Mouse (Mus musculus) Patski (cell line): Measurements from ENCODE around the gene Gli2. TPM values are rescaled to one million over a fixed set of nuclear protein-coding genes. Genes with fewer than 3 reads are reported as not detected.

ENCODE experiments used
- ATAC-seq: fragments of 100-300 bp; one replicate; pipeline ENCODE4 v1.8.0; 2021
- CTCF ChIA-PET: fragments of 350-600 bp; sonication (Branson Sonifier 250); formaldehyde crosslinking; loops from one replicate; lab custom pipeline; 2022; ENCODE audit warnings: inconsistent platforms; lab: Charles Lee
- POLR2A ChIA-PET: fragments of 350-600 bp; sonication (Branson Sonifier 250); formaldehyde crosslinking; loops from one replicate; lab custom pipeline; 2022; ENCODE audit warnings: antibody characterized with exemption, inconsistent platforms; lab: Charles Lee
- DNase-seq: peaks from one replicate; pipeline ENCODE4 v3.0.0-alpha.2; 2011; ENCODE audit warnings: low read depth, low spot score
- H3K27me3 ChIP-seq: fragments of 371-371 bp; one replicate; pipeline ENCODE4 v1.5.1; 2021
- CTCF ChIP-seq: fragments of 100-300 bp; IDR thresholded peaks from one replicate; pipeline ENCODE4 v1.5.1; 2021
- in situ Hi-C: fragments of 300-500 bp; cut with MboI; formaldehyde crosslinking; loops from 3 replicates; pipeline ENCODE4 v1.11.1; 2018; ENCODE audit warnings: low pct_unique_long_range_greater_than_20kb, mixed read lengths
- polyA plus RNA-seq: library from polyadenylated mRNA; unstranded; gene quantifications from one replicate; pipeline ENCODE4 v1.2.3, GENCODE M21; 2021

Gene Gli2
- polyA plus RNA-seq = 2.7 TPM

DNA sequence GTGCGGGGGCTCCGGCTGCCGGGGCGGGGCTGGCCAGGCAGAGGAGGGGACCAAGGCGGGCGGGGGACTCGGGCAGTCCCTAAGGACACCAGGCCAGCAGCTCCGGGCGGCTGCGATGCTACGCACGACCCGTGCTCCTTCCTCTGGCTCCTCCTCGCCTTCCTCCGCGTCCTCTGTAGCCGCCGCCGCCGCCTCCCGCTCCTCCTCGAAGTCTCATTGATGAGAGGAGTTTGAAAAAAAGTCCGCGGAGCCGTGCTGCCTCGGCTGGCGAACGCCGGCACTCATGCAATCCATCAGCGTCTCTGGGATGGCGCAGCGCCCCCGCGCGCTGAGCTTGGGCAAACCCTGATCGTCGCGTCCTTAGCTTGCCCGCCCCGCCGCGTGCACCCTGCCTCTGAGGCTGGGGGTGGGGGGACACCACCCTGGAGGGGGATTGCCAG, at the start of gene Gli2:
Gli2 (minus strand) TSS at position 218 of the 440 bp plus-strand sequence.
- no peak for DNase-seq
- ChIA-PET POLR2A (interaction anchor here (0.7 to 1.2 kb wide), 2 partner anchors 163 to 277 kb away, joined by 3 read pairs; no protein-coding TSS in a partner anchor), CTCF (interaction anchor here (0.8 to 2.1 kb wide), 13 partner anchors 10 to 285 kb away, joined by 3 to 9 read pairs (median 3); no protein-coding TSS in a partner anchor)
- no peak for TF ChIP-seq CTCF
- peak; percentile 89 for ATAC-seq
- peaks cover 3% of the 10 kb centered on the region for H3K27me3 ChIP-seq
- in situ Hi-C loops = loop anchor here (25.0 kb wide), 1 partner anchor 716 kb away; no protein-coding TSS in a partner anchor

DNA sequence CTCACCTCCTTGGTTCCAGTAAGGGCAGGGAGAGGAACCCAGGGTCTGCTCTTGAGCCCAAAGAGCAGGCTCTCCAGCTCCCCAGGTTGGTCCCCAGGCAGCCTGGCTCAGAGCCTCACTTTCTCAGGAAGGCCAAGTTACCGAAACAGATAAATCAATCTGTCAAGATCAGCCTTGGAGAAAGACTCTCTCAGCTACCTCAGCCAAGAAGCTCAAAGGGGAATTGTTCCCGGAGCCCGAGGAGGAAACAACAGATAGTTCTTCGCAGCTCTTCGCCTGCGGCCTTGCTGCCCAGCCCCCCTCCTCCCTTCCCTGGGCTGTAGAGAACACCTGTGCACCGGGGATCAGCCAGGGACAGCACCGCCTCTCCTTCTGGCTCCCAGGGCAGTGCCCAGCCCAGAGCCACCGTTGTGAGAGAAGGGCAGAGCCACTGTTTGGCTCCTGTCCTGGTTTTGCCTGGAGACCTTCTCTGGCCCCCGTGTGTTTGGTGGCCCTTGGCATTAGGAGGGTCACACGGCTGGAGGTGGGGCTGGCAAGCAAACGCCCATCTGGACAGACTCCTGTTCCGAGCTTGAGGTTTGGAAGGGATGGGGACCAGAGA, 44.6 kb upstream of the Gli2 start:
- DNase-seq = no peak
- in situ Hi-C loops = loop anchor here (25.0 kb wide), 1 partner anchor 814 kb away; the partner anchor contains the start of gene Tmem177
- TF ChIP-seq CTCF = no peak
- CTCF ChIA-PET = no interaction called here
- H3K27me3 ChIP-seq = no peaks in the 10 kb centered on the region
- POLR2A ChIA-PET = interaction anchor here (0.5 kb wide), 1 partner anchor 317 kb away, joined by 3 read pairs; no protein-coding TSS in a partner anchor
- no peak for ATAC-seq

DNA sequence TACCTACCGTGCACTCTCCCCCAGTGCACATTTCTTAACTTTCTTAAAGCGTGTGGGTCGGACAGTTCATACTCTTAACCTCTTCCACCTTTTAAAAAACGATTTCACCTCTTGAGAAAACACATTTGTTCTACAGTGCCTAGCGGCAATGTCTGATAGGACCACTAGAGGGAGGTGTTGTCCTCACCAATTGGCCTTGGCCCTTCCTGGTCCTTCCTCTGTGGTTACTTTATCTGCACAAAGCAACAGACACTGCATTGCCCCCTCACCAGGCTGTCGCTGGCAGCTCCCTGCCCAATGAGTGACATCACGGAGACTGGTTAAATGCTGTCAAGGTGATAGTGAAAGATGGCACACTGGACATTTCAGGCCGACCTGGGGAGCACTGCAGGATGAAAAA, 40.3 kb upstream of the Gli2 start:
- CTCF ChIA-PET = interaction anchor here (1.1 kb wide), 1 partner anchor 362 kb away, joined by 3 read pairs; no protein-coding TSS in a partner anchor
- POLR2A ChIA-PET = no interaction called here
- peak; percentile 44 for ATAC-seq
- in situ Hi-C loops = loop anchor here (5.0 to 25.0 kb wide), 2 partner anchors 329 to 819 kb away; partner anchors contain the start of genes Inhbb and Tmem177
- no peaks in the 10 kb centered on the region for H3K27me3 ChIP-seq
- no peak for DNase-seq
- peak; percentile 85 for TF ChIP-seq CTCF

DNA sequence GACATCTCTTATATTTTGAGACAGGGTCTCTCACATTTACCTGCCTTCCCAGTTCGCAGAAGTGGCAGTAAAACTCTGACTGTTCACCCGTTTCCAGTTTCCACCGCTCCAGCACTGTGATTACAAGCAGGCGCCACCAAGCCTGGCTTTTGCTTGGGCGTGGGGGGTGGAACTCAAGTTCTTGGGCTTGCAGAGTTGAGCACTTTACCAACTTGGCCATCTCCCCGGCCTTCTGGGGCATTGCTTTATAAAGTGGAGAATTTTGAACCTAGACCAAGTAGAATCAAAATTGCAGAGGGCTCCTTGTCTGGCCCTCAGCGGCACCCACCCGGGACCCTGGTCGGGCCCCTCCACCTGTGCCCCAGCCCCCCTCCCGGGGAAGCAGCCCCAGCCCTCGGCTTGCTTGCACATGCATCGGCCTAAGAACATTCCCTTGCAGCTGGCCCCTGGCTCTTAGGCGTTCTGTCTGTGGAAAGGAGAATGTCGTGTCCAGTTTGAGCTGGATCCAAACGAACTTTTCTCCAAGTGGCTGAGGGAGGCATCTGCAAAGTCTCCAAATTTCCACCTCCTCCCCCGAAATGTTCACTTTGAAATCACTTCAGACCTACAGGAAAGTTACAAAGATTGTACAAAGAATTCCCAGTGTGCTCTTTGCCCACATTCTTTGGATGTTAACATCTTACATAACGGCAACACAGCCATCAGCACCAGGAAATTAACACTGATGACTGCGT, 36.6 kb upstream of the Gli2 start:
- no peak for DNase-seq
- no peaks in the 10 kb centered on the region for H3K27me3 ChIP-seq
- in situ Hi-C loops = loop anchor here (5.0 to 25.0 kb wide), 4 partner anchors 332 to 822 kb away; partner anchors contain the start of genes Inhbb and Tmem177
- no peak for ATAC-seq
- CTCF ChIA-PET = interaction anchor here (1.4 kb wide), 1 partner anchor 373 kb away, joined by 6 read pairs; no protein-coding TSS in a partner anchor
- TF ChIP-seq CTCF = no peak
- POLR2A ChIA-PET = interaction anchor here (0.6 kb wide), 2 partner anchors 370 to 377 kb away, joined by 3 to 8 read pairs; no protein-coding TSS in a partner anchor

DNA sequence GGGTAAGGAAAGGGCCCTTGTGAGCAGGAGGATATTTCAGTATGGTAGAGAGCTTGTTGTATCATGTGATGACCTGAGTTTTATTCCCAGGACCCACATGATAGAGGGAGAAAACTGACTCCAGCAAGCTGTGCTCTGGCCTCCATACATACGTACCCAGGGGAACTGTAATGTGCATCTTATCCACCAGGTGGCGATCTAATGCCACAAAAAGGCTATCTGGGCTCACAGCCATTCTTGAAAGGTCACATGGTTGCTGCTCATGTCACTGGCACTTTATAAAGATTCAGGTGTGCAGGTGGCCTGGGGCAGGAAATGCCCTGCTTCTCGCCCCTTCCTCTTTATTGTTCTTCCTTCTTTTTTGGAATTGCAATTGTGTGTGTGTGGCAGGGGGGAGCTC, 34.1 kb upstream of the Gli2 start:
- H3K27me3 ChIP-seq = no peaks in the 10 kb centered on the region
- ChIA-PET CTCF (interaction anchor here (1.3 to 7.7 kb wide), 9 partner anchors 9 to 588 kb away, joined by 3 to 99 read pairs (median 5); no protein-coding TSS in a partner anchor), POLR2A (interaction anchor here (0.6 kb wide), 1 partner anchor 366 kb away, joined by 6 read pairs; no protein-coding TSS in a partner anchor)
- in situ Hi-C loops = loop anchor here (5.0 to 25.0 kb wide), 3 partner anchors 375 to 825 kb away; partner anchors contain the start of gene Tmem177
- peak; percentile 89 for TF ChIP-seq CTCF
- DNase-seq (no peak), ATAC-seq (peak; percentile 22)

DNA sequence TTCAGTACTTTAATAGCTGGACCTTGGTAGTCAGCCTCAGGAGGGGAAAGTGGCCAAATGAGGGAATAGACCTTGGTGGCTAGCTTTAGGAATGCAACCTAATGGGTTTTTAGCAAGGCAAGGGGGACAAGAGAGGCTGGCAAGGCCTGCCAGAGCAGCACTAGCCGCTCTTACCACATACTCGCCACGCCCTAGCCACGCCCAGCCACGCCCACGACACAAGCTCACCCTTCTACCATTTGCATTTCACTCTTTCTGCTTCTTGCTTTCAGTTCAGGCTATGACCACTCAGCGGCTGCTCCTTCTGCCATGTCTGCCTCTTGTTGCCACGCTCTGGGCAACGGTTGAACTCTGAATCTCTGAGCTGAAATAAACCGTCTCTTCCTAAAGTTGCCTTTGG, 32.4 kb upstream of the Gli2 start:
- CTCF ChIA-PET = interaction anchor here (1.2 to 7.7 kb wide), 6 partner anchors 22 to 589 kb away, joined by 3 to 99 read pairs (median 7); no protein-coding TSS in a partner anchor
- no peak for ATAC-seq
- no peaks in the 10 kb centered on the region for H3K27me3 ChIP-seq
- POLR2A ChIA-PET = no interaction called here
- TF ChIP-seq CTCF = no peak
- DNase-seq = no peak
- in situ Hi-C loops = loop anchor here (5.0 to 25.0 kb wide), 3 partner anchors 377 to 827 kb away; partner anchors contain the start of gene Tmem177

DNA sequence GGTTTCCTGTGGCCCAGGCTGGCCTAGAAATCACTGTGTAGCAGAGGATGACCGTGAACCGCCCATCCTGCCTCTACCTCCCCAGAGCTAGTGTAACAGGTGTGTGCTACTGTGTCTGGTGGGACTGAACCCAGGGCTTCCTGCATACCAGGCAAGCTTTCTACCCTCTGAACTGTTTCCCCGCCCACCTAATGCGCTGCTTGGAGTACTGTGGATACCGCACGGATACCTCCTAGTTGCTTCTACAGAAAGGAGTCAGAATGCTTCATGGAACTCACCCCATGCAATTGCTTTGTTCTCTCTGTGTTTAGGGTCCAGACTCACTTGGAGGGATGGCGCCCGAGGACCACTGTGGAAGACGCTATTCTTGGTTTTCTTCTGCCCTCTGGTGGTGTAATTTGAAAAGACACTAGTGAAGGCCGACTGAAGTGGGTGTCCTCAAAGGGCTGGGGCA, 30.1 kb upstream of the Gli2 start:
- CTCF ChIA-PET = interaction anchor here (0.6 to 7.7 kb wide), 15 partner anchors 12 to 384 kb away, joined by 3 to 99 read pairs (median 4); no protein-coding TSS in a partner anchor
- no peak for ATAC-seq
- no peaks in the 10 kb centered on the region for H3K27me3 ChIP-seq
- POLR2A ChIA-PET = interaction anchor here (0.7 to 1.0 kb wide), 2 partner anchors 309 to 380 kb away, joined by 6 read pairs; no protein-coding TSS in a partner anchor
- in situ Hi-C loops = loop anchor here (25.0 kb wide), 1 partner anchor 829 kb away; the partner anchor contains the start of gene Tmem177
- no peak for DNase-seq
- peak; percentile 73 for TF ChIP-seq CTCF

DNA sequence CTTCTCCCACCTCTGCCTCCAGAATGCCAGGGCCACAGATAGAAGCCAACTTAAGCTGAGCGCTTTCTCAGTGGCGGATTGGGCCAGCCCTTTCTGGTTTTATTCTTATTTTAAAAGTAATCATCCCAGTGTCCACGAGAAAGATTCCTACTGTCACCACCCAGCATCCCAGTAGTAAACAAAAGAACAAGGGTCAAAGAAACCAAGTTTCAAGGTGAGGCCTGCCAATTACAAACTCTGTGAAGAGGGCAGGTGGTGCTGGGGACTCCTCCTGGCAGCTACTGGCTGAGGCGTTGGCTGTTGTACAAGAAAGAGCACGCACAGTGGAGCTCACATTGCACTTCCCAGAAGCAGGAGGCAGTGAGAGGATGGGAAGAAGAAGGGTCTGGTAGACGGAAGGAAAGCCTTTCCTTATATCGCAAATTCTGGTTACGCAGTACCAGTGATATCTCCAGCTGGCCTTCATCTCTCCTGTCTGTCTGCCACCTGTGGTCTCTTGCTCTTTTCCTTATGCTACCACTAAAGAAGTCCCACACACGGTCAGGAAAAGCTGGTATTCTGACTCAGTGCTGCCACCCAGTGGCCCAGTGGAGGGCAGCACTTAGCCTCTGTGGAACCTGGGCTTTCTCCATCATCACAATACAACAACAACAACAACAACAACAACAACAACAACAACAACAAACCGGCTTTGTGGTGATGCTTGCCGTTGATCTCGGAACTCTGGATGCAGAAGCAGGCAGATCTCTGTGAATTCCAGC, 29.0 kb upstream of the Gli2 start:
- peak; percentile 76 for TF ChIP-seq CTCF
- ATAC-seq (no peak), DNase-seq (no peak)
- no peaks in the 10 kb centered on the region for H3K27me3 ChIP-seq
- ChIA-PET CTCF (interaction anchor here (0.6 to 7.7 kb wide), 12 partner anchors 11 to 381 kb away, joined by 3 to 99 read pairs (median 4); no protein-coding TSS in a partner anchor), POLR2A (interaction anchor here (0.6 to 1.0 kb wide), 2 partner anchors 308 to 468 kb away, joined by 3 to 6 read pairs; no protein-coding TSS in a partner anchor)
- in situ Hi-C loops = loop anchor here (25.0 kb wide), 1 partner anchor 830 kb away; the partner anchor contains the start of gene Tmem177

DNA sequence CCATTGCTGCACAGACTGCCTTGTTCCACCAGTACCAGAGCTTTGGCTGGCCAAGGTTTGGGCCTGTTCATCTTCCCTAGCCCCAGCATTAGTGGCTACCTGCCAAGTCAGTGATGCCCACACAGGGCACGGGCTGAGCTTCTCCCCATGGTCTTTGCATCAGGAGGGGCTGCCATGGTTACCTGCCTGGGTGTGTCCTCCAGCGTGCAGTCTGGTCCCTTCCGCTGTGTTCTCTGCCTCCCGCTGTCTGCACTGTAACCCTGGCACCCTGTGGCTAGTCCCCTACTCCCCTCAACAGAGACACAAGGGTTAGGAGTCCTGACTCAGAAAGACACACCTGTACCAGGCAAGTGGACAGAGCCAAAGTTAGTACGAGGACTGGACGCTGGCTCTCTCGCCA, 24.5 kb upstream of the Gli2 start:
- in situ Hi-C loops = loop anchor here (5.0 to 25.0 kb wide), 3 partner anchors 311 to 834 kb away; partner anchors contain the start of gene Tmem177
- POLR2A ChIA-PET = no interaction called here
- CTCF ChIA-PET = interaction anchor here (1.1 kb wide), 1 partner anchor 10 kb away, joined by 3 read pairs; no protein-coding TSS in a partner anchor
- H3K27me3 ChIP-seq = no peaks in the 10 kb centered on the region
- DNase-seq (no peak), ATAC-seq (no peak)
- no peak for TF ChIP-seq CTCF
